Mouse (Mus musculus) MEL (cell line): ENCODE measurements around the gene Chrnd.

Source experiments
- CHD2 ChIP-seq: IDR thresholded peaks from 2 replicates; pipeline ENCODE4 v1.6.1; 2011; ENCODE audit warnings: low read length, improper control_type of control experiment
- ELF1 ChIP-seq: IDR thresholded peaks from 2 replicates; pipeline ENCODE4 v1.6.1; 2014; ENCODE audit warnings: low read depth, mild to moderate bottlenecking, inconsistent platforms, low read length, improper control_type of control experiment, moderate library complexity
- MAFK ChIP-seq: IDR thresholded peaks from 2 replicates; pipeline ENCODE4 v1.6.1; 2011; ENCODE audit warnings: low read depth, mild to moderate bottlenecking, low read length, improper control_type of control experiment, borderline replicate concordance
- NRF1 ChIP-seq: IDR thresholded peaks from 2 replicates; pipeline ENCODE4 v1.6.1; 2014; ENCODE audit warnings: low read depth, mild to moderate bottlenecking, inconsistent platforms, low read length, improper control_type of control experiment, moderate library complexity; ENCODE audit not compliant: poor library complexity, insufficient read depth, severe bottlenecking
- SMC3 ChIP-seq: IDR thresholded peaks from 2 replicates; pipeline ENCODE4 v1.6.1; 2011; ENCODE audit warnings: low read depth, low read length, improper control_type of control experiment
- UBTF ChIP-seq: IDR thresholded peaks from 2 replicates; pipeline ENCODE4 v1.6.1; 2012; ENCODE audit warnings: low read depth, mild to moderate bottlenecking, inconsistent platforms, low read length, improper control_type of control experiment, moderate library complexity, borderline replicate concordance; ENCODE audit not compliant: insufficient read depth
- USF1 ChIP-seq: IDR thresholded peaks from 2 replicates; pipeline ENCODE4 v1.6.1; 2014; ENCODE audit warnings: low read depth, mild to moderate bottlenecking, inconsistent platforms, low read length, improper control_type of control experiment, moderate library complexity
- ZC3H11A ChIP-seq: IDR thresholded peaks from 2 replicates; pipeline ENCODE4 v1.6.1; 2012; ENCODE audit warnings: low read depth, mild to moderate bottlenecking, inconsistent platforms, low read length, improper control_type of control experiment

GRCm38 (mm10) chr1:87159396-87159795 is 31.0 kb upstream of the Chrnd start:
- TF ChIP-seq MAFK, result no peak
- no peak for TF ChIP-seq USF1
- no peak for TF ChIP-seq UBTF
- no peak for TF ChIP-seq ZC3H11A
- no peak for TF ChIP-seq NRF1
- no peak for TF ChIP-seq ELF1
- TF ChIP-seq CHD2, result no peak
- TF ChIP-seq SMC3, result no peak
